Mouse (Mus musculus) frontal cortex, postnatal 10 days (tissue): ENCODE results near the gene Fbxl13.

Source experiments
- DNase-seq, 2 experiments: peaks; one replicate each; pipeline ENCODE4 v3.0.0; 2022; ENCODE audit warnings: low spot score in 2 of 2, mixed read lengths in 1 of 2

Gene Fbxl13

GRCm38 (mm10) chr5:21574386-21575209 lies 70.8 kb downstream of the Fbxl13 start:
- no peak for DNase-seq

DNA sequence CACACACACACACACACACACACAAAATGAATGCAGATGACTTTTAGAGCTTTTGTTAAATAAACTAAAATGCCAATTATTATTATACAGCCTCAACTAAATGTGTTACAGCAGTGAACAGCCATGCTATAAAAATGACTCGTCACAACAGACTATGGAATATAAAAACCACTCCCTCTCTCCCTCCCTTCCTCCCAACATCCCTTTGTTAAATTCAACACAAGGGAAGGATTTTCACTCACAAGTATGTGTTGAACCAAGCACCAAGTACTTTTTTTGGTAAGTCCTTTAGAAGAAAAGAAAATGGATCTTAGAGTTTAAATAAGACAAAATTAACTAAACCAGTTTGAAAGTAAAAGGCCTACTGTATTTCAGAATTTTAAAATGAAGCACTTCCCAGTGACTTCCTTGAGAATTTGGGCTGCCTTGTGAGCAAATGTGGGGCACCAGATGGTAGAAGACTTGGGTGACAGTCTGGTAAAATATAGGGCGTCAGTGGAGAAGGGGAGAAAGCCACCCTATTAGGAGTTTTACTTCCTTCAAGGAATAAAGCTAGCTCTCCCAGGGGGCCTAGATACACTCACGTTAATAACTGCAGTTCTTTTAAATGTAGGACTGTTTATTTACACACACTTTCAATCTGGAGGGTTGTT lies 72.5 kb downstream of the Fbxl13 start:
- no peak for DNase-seq

DNA sequence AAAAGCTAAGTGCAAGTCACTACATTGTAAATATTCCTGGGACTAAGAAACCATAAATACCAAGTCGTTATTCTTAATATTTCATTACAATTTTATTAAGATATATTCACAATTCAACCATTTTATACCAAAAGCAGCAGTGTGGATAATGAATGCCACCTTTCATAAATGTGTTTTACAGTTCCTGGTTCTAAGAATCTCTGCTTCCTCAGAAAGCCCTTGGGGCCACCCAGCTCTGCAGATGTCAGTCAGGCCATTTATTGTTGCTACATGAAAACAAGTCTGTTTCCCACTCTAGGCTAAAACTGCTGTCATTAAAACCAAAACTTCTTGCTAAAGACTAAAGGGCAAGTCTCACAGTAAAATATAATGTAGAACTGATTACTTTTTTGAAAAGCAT lies 77.7 kb downstream of the Fbxl13 start:
- no peak for DNase-seq

DNA sequence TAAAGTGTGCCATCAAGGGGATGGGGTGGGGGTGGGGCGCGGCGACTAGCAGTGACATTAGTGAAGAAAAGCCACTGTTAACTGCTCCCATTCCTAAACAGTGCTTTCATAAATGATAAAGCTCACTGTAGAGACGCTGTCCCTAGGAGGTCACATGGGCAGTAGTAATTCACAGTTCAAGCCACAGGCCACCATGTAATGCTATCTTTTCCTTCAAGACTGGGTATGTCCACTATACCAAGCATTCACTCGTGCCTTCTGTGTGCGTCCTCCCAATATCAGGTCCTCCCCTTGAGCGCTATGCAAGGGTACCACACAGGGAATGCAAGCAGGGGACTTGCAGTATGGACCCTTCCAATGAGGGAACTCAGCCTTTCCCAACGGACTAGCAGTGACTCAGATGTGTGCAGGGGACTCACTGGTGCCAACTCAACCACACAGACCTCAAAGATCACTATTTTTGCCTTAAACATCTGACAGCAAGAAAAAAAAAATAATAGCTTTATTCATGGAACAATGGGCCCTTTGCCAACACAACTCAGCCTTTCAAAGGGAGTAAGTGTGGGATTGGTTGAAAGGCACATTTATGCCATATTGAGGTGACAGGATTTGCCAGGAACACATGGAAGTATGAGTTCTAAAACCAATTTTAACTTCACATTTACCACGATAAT lies 79.9 kb downstream of the Fbxl13 start:
- DNase-seq, result no peak

DNA sequence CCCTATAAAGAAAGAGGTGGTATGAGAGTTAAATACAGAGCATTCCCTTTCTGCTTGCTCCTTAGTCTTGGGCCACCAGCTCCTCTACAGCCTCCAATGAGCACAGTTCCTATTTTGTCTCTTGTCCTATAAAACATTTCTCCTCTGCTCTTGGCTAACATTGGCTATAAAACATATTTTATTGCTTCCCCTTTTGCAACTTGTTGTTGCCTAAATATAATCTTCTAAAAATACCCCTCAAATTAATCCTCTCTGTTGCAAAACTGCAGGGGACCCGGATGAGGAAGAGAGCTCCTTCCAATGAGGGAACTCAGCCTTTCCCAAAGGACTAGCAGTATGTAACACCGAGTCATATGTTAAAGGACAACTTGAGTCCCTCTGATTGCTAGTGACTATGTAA lies 81.5 kb downstream of the Fbxl13 start:
- no peak for DNase-seq

DNA sequence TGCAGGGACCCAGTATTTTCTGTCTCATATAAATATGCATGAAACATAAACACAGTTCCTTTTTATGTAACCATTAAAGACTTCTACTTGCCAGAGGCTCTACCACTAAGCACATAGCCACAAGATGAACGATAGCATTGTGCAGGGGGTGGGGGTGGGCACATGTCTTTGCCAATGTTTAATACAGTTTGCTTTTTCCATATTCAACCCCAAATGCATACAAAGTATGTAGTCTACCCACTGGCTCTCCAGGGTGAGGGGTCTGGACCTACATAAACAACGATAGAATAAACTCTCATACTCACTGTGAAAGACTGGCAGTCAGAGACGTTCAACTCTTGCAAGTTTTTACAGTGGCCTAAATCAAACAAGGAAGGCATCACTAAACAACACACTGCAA lies 88.9 kb downstream of the Fbxl13 start:
- DNase-seq, result no peak

- DNase-seq, result no peak
Observed at GRCm38 (mm10) chr5:21554732-21555131, 90.7 kb downstream of the Fbxl13 start.

DNA sequence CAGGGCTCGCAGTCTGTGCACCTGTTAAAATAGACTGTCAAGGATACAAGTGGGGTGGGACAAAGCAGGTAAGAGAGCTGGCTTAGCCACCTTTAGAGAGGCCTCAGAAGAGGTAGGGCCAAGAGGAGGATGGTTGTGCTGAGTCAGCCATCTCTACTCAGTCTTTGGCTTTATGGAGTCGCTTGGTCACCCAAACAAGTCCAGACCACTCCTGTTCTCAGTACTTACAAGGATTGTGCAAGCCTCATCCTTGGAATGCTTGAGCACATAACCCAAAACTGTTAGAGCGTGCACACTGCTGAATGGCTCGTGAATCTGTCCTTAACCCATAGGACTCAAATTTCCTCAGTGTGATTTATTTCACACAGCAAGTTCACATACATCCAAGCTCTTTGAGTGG lies 91.7 kb downstream of the Fbxl13 start:
- no peak for DNase-seq

DNA sequence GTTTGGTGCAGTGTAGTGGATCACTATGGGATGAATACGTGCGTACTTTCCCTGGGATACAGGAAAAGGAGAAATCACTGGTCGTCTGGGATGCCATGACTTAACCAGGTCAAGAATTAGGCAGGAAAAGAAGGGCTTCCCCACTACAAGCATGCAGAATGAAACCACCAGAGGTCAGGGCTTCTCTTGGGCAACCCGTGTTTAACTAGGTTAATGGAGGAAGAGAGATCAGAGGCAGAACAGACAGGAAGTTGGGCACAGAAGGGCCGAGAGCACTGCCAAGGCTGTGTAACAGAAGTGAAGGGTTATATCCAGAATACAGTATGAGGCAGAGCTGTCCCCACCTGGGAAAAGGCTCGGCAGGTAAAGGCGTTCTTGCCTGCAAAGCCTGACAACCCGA lies 98.4 kb downstream of the Fbxl13 start:
- no peak for DNase-seq

DNA sequence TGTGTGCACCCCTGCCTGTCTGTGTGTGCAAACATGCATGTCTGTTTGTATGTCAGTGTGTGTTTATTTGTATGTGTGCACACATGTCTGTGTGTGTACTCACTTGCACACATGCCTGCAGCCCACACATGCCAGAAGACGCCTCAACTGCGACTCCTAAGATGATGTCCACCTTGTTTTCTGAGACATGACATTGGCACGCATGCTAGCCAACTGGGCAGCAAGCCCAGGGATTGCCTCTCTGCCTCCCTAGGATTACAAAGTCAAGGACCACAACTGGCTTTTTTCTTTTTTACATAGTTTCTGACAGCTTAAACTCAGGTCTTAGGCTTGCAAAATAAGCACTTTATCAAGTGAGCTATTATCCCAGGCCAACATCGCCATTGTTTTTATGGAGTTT lies 99.6 kb downstream of the Fbxl13 start:
- no peak for DNase-seq

GRCm38 (mm10) chr5:21545227-21545626 lies 100.2 kb downstream of the Fbxl13 start:
- DNase-seq, result no peak

GRCm38 (mm10) chr5:21544821-21545220 lies 100.6 kb downstream of the Fbxl13 start:
- DNase-seq, result no peak

DNA sequence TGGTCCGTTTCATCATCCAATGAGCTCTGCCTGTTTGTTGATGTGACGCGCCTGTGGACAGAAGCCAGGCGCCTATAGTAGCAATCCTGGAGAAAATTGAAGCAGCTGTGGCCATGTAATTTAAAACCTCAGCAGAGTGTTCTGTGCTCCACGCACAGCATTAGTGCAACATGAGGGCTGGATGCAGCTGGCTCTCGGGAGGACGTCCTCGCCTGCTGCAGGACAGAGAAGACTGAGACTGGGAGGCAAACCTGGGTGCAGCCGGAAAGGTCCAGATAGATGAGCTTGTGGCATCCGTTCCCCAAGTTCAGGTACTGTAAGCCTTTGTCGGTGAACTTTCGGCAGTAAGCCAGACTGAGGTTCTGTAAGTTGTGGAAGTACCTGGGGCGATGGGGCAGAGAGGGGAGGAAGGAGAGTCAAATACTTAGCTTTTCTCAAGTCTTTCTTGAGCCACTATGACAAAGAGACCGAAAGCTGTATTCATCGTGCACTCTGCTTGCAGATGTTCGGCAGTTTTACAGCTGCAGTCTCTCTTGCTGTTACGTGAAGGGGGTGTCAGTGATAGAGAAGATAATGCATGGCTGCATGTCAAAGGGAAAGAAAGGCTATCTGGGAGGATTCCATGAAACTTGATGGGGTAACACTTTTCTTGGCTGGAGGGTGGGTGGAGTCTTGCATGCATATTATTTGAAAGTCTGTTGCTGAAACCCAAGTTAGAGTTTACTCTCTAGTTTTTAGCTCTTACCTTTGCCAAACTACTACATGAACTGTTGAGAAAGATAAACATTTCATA lies 101.8 kb downstream of the Fbxl13 start, which contains the start of gene Lrrc17:
Gene Lrrc17, plus strand, starts transcription at position 151 of the 793 bp plus-strand sequence.
- no peak for DNase-seq

GRCm38 (mm10) chr5:21542226-21542625 lies 103.2 kb downstream of the Fbxl13 start:
- DNase-seq, result no peak

DNA sequence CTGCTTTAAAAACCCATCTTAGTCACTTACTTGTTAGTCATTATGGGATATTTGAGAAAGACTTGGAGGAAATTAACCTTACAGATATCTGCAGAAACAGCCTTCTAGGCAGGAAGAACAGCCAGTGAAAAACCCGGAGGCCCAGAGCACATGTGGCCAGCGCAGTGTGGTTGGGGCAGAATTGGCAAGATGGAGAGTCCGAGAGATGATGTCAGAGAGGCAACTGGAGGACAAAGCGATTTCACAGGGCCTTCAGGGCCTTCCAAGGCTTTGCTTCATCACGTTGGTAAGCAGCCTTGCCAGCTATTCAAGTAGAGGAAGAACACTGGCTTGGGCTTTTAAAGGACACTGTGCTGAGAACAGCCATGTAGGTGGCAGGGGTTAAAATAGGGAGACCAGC lies 112.5 kb downstream of the Fbxl13 start:
- no peak for DNase-seq

DNA sequence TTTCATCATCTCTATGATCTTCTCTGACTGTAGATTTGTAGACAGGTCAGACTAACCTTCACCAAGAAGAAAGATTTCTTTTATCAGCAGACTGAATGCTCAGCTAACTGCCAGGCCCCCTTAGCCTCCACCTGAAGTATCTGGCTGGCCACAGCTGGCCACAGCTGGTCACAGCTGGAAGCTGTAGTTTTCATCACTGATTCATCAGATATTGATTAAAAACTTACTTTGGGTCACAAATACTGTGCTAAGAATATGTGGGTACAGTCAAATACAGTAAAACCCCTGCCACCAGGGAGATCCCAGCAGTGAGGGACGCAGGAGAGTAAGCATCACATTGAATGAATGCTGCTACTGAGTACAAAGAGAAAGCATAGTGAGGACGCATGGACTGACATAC lies 113.3 kb downstream of the Fbxl13 start:
- DNase-seq, result no peak

GRCm38 (mm10) chr5:21529110-21529720 lies 116.2 kb downstream of the Fbxl13 start:
- DNase-seq, result no peak

DNA sequence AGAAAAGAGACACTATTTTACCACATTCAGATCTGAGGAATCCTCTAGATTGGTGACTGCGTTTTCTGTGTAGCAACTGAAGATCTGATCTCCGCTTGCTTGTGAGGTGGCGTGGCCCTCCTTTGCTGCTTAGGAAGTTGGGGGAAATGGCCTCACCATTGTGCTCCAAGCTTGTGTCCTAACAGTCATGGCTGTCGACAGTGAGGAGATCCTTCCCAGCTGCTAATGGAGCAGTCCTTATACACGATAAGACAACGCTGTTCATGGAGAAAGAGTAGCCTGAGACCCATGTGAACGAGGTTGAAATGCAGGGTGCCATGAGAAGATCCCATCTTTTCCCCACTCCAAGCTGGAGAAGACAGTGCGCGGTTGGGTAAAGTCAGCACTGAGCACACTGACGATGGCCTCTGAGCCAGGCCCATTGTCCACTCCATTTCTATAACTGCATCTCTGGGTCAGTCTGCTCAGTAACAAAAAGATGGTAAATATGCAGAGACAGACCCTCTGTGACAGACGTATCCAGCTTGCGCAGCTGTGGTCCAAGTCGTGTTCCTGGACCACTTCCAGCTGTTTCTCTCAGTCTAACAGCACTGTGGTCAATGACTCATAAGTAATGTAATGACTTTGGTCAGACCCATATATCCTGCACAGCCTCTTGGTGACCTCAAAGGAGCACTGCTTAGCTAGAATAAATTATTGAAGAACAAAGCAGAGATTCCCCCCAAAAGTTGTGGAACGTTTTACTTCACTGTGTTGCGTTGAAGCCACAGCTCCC lies 117.2 kb downstream of the Fbxl13 start:
- no peak for DNase-seq

DNA sequence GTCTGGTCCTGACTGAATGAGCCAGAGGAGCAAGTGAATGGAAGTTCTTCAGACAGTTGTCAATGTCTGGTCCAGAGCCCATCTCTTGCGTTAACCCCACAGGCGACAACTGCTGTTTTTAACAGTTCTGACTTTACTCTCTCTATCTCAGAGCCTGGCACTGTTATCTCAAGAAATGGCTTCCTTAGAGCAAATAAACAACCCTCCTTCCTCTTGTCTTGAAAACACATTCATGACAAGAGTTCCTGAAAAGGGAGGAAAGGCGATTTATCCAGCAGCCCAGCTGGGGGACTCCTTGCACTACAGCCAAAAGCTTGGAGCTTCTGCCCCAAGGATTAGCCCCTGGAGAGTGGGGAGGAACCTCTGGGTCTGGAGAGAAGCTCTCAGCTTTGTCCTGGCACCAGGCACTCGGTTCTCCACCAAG lies 117.9 kb downstream of the Fbxl13 start:
- DNase-seq, result no peak

- DNase-seq, result no peak
Observed at GRCm38 (mm10) chr5:21526835-21527485, 118.5 kb downstream of the Fbxl13 start.
